Mouse (Mus musculus) embryo, embryonic 11 days (tissue): Measurements from ENCODE around the gene Gm10037.

Source experiments
- DNase-seq: peaks from one replicate; pipeline ENCODE4 v3.0.0-alpha.2; 2015

Gm10037 gene

GRCm38 (mm10) chr13:67876699-67877254 is 45.9 kb downstream of the Gm10037 start:
- DNase-seq, result no peak

DNA sequence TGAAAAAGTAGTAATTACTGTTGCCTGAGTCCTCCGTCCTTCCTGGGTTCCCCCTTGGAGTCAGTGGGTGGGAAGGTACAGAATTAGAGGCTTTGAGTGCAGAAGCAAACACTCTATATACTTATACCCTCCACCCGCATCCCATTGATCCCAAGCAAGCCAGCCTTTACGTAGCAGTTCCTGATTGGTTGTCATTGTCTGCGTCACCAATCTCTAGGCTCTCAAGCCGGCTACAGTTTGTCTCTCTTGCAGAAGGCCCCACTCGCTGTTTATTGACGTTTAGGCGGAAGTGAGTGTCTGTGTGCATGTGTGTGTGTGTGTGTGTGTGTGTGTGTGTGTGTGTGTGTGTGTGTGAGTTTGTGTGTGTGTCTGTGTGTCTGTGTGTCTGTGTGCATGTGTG is 53.1 kb downstream of the Gm10037 start:
- no peak for DNase-seq
